Mouse (Mus musculus): ENCODE results near the gene Fastkd1. TPM values are rescaled to one million over a fixed set of nuclear protein-coding genes. Genes with fewer than 3 reads are reported as not detected.
A peak's percentile ranks its signal among the peaks of the same experiment; 100 is the strongest.
"Not testable (repeated sequence)": the region's sequence is repeated elsewhere in the genome, so short reads cannot be mapped to it uniquely, and the experiment has no call there.

Fastkd1 gene
- 10 to 100 TPM in 1 of 2 experiments, 1 to 10 TPM in 1; 8.4 to 10.6 TPM for polyA plus RNA-seq (2017; shearing (Covaris generic))

DNA sequence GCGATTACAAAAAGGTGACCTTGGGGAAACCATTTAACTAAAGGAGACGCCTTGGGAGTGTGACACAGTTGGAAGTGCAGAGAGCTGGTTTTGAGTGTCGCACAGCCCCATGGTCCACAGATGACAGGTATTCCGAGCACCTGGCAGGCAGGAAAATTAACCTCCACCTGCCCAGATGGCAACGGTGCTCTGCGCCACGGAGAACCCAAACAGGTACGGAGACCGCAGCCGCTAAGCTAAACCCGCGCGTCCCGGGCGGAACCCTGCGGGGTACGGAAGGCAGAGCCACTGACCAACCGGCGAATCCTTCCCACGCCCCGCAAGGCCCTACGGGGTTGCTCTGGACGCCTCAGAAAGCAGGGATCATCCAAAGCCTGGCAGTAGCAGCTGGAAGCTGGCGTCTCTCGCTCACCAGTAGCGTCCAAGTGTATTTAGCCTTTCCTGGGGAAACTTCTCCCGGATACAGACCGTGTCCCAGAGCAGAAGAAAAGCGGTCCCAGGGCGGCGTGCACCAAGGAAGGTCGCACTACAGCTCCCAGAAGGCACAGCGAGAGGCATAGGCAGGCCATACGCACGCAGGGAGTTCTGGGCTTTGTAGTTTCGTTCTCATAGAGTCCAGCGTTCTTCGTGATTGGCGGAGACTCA is at the start of gene Fastkd1:
Fastkd1 (minus strand) TSS at position 536 of the 645 bp plus-strand sequence.
- peak; percentile 100 for ATAC-seq

DNA sequence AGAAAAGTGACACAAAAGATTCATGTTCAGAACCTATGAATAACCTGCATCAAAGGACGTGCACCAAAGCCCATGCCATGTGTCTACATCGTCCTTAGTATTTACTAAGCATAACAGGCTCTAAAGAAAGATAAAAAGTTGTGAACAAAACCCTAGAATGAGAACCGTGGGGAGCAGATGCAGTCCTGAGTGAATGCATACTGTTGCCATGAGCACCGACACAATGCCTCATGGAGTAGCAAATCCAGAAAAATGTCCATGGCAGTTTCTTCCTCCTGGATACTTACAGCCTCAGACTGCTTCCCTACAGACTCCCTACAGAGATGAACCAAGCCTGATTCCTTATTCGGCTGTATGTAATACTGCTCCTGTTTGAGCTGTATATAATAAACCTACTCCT is 47.7 kb upstream of the Fastkd1 start:
- no peak for ATAC-seq

- no peak for ATAC-seq
Measured at GRCm38 (mm10) chr2:69745091-69745490, 31.8 kb upstream of the Fastkd1 start.

DNA sequence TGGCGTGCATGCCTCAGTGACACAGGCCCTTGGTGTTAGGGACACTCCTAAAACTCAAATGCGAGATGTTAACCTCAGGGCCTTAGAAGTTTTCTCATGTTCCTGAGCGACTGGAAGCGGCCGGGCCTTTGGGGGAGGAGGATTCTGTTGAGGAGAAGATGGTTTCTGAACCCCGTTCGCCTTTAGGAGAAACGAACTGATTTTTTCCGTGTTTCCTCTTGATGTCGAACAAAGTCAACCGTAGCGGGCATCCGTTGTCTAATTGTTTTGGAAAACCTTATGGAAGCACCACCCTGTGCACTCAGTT is 10.2 kb upstream of the Fastkd1 start:
- peak; percentile 15 for ATAC-seq

GRCm38 (mm10) chr2:69722650-69723518 is 9.6 kb upstream of the Fastkd1 start:
- peak; percentile 87 for ATAC-seq

GRCm38 (mm10) chr2:69722273-69722649 is 8.9 kb upstream of the Fastkd1 start, which contains the start of gene Ppig:
Gene Ppig, plus strand, starts transcription at chr2:69722545.
- peak; percentile 9 for ATAC-seq

- ATAC-seq: no peak
Measured at GRCm38 (mm10) chr2:69719121-69719520, 5.8 kb upstream of the Fastkd1 start.

- no peak for ATAC-seq
Measured at GRCm38 (mm10) chr2:69716483-69716882, 3.2 kb upstream of the Fastkd1 start.

- ATAC-seq: no peak
Measured at GRCm38 (mm10) chr2:69714126-69714525, 810 bp upstream of the Fastkd1 start.

- peak; percentile 16 for ATAC-seq
Measured at GRCm38 (mm10) chr2:69713626-69714014, 304 bp upstream of the Fastkd1 start.

- no peak for ATAC-seq
Measured at GRCm38 (mm10) chr2:69712171-69712570, 1.1 kb downstream of the Fastkd1 start.

DNA sequence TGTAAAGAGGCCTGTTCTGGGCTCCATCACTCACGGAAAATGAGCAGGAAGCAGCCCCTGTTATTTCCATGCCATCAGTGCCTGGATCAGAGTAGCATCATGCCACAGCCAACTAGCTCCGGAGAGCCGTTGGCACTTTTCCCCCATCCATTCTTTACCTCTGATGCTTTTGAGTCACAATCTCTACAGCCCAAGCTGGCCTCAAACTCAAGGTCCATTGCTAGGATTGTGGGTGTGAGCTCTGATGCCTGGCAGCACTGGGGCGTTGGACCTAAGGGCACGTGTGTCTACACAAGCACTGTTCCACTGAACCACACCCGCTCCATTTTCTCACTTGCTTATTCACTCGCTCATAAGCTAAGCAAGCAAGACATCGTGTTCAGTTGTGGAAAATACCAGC is 12.9 kb downstream of the Fastkd1 start:
- ATAC-seq: no peak

DNA sequence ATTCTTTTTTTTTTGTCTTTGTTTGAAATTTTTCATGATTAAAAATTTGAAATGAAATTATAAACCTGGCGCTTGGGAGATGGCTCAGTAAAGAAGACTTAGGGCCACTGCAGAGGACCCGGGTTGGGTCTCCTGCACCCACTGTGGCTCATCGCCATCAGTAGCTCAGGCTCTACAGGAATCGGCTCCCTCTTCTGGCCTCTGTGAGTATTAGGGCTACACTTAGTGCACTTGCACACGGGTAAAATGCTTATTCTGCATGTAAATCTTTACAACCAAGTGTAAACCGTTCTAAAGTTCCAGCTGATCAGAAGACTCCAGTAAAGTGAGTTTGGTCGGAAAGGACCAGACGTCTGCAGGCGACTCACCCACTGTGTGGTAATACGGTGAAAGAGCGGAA is 19.8 kb downstream of the Fastkd1 start:
- ATAC-seq: no peak

- no peak for ATAC-seq
Measured at GRCm38 (mm10) chr2:69690843-69691242, 22.5 kb downstream of the Fastkd1 start.

- ATAC-seq: no peak
Measured at GRCm38 (mm10) chr2:69690214-69690613, 23.1 kb downstream of the Fastkd1 start.

- ATAC-seq: no peak
Measured at GRCm38 (mm10) chr2:69684488-69684887, 28.8 kb downstream of the Fastkd1 start.

- ATAC-seq: no peak
Measured at GRCm38 (mm10) chr2:69683036-69683805, 30.1 kb downstream of the Fastkd1 start.

- ATAC-seq: no peak
Measured at GRCm38 (mm10) chr2:69681931-69682330, 31.4 kb downstream of the Fastkd1 start.

GRCm38 (mm10) chr2:69679990-69680389 is 33.3 kb downstream of the Fastkd1 start:
- ATAC-seq: no peak

DNA sequence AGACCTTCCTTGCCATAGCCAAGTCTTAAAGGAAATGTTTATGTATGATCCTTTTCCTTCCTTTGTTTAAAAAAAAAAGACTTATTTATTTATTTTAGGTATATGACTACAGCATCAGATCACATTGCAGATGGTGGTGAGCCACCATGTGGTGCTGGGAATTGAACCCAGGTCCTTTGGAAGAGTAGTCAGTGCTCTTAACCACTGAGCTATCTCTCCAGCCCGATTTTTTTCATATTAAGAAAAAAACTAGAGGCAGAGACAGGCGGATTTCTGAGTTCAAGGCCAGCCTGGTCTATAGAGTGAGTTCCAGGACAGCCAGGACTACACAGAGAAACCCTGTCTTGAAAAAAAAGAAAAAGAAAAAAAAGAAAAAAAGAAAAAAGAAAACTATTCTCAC is 36.1 kb downstream of the Fastkd1 start:
- ATAC-seq: not testable (repeated sequence)

- no peak for ATAC-seq
Measured at GRCm38 (mm10) chr2:69676713-69677112, 36.6 kb downstream of the Fastkd1 start.

GRCm38 (mm10) chr2:69675266-69675665 is 38.0 kb downstream of the Fastkd1 start:
- no peak for ATAC-seq

- no peak for ATAC-seq
Measured at GRCm38 (mm10) chr2:69673723-69674122, 39.6 kb downstream of the Fastkd1 start.

All from activated CD4-positive, CD25-positive, alpha-beta regulatory T cell, adult 4 months (primary cell).